In the genomic region with DNA sequence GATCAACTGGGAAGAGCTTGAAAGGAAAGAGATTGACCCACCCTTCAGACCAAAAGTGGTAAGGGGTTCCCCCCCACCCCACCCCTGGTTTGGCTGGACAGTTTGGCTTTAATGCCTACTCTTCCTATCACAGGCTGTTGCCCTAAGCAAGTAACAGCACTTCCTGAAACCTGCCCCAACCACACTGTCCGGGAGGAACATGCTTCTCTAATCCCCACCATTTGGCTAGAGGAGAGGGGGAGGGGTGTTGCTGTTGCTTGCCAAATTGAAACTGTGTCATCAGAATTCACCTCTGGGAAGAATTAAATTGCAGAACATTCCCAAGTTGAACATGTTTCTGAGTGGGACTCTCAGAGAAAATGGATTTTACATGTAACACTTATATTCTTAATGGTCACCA, we compare ENCODE assay signal across 19 mouse cellular contexts.
"Had no signal": no experiment of that assay in that cellular context is flagged by ENCODE, and none has a peak within 500 bp of the region (broad histone marks: within the 10 kb centered on the region; RNA-seq: fewer than 3 reads in every experiment).

No protein-coding gene starts in this region.

- H3K4me2 ChIP-seq: limb, embryonic 12.5 days; limb, embryonic 15.5 days; liver, embryonic 11.5 days; lung, embryonic 14.5 days; midbrain, embryonic 11.5 days had no signal

- H3K9ac ChIP-seq: limb, embryonic 12.5 days; limb, embryonic 15.5 days; liver, embryonic 14.5 days; liver, postnatal 0 days; lung, embryonic 14.5 days had no signal

- ATAC-seq: liver, postnatal 0 days had no signal

- H3K27me3 ChIP-seq: limb, embryonic 12.5 days; limb, embryonic 15.5 days; megakaryocyte, embryonic 14.5 days had no signal

- DNase-seq: kidney, adult 11 months; kidney, adult 8-10 months; kidney, postnatal 14 days; kidney, postnatal 4 days; left cerebral cortex, postnatal 4 days; liver, postnatal 0 days; lung, embryonic 14.5 days; lung, postnatal 10 days; lung, postnatal 4 days; midbrain, embryonic 14.5 days; thymus, adult 18-20 months; thymus, postnatal 36 days had no signal

- H3K4me1 ChIP-seq: limb, embryonic 12.5 days; limb, embryonic 15.5 days; megakaryocyte, embryonic 14.5 days had no signal

- H3K27ac ChIP-seq: limb, embryonic 12.5 days; limb, embryonic 15.5 days; liver, embryonic 14.5 days had no signal

- H3K4me3 ChIP-seq: limb, embryonic 12.5 days; limb, embryonic 15.5 days; megakaryocyte, embryonic 14.5 days; myocyte had no signal

- H3K9me3 ChIP-seq: limb, embryonic 12.5 days; limb, embryonic 15.5 days; megakaryocyte, embryonic 14.5 days had no signal

- H3K36me3 ChIP-seq: limb, embryonic 12.5 days; limb, embryonic 15.5 days had no signal
